Mouse (Mus musculus) kidney, postnatal 36 days (tissue): ENCODE results near the gene Fgfr2.

Experiments
- DNase-seq, 2 experiments: peaks; one replicate each; pipeline ENCODE4 v3.0.0; 2021 to 2022; ENCODE audit warnings: mixed read lengths in 2 of 2

Fgfr2 gene

DNA sequence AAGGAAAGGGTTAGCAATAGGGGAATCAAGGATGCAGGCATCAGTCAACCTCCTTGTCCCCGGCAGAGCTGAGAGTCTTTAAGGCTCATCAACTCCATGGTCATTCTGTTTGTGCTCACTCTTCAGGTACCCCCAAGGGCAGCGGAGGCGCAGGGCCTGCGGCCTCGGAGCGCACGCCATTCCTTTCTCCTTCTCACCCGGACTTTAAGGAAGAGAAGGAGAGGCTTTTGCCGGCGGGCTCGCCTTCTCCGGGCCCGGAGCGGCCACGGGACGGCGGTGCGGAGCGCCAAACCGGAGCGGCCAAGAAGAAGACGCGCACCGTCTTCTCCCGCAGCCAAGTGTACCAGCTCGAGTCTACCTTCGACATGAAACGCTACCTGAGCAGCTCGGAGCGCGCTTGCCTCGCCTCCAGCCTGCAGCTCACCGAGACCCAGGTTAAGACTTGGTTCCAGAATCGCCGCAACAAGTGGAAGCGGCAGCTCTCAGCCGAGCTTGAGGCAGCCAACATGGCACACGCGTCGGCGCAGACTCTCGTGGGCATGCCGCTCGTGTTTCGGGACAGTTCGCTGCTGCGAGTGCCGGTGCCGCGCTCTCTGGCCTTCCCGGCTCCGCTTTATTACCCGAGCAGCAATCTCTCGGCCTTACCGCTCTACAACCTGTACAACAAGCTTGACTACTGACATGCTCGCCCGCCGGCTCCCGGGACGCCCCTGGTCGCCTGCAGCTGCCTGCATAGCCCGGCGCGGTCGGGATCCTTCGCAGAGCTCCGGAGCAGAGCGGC is 1567.7 kb downstream of the Fgfr2 start:
- DNase-seq: peak in 1 of 2 experiments; percentile 40

DNA sequence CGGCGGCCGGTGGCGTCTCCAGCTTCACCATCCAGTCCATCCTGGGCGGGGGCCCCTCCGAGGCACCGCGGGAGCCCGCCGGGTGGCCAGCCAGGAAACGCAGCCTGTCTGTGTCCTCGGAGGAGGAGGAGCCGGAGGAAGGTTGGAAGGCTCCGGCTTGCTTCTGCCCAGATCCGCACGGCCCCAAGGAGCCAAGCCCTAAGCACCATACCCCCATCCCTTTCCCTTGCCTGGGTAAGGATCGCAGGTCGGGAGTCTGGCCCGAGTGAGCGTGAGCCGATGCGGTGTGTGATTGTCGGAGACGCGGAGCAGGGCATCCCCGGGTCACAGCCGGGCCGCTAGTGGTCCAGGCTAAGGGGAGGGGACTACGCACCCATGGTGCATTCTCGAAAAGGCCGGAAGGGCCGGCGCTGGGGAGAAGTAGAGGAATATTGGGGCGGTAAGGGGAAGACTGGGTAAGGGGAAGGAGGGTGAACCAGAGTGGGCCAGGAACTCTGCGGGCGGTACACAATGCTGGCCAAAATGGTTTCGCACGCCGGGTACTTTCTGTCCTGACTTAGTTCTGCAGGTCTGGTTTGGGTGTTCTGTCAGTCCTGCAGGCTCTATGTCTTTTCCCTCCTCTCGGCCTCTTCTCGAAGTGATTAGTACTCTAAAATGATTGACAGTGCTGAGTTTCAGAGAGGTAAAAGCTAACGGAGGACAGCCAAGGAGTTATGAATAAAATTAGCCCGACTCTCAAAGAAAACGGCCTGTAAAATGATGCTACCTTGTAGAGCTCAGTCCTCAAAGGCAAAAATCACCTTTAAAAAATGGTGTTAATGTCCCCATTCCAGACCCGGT is 1568.6 kb downstream of the Fgfr2 start:
- peak in 1 of 2 experiments; percentile 25 for DNase-seq

- DNase-seq: peak; percentile 26 to 66
Measured at GRCm38 (mm10) chr7:131553771-131554175, 1569.4 kb downstream of the Fgfr2 start.

DNA sequence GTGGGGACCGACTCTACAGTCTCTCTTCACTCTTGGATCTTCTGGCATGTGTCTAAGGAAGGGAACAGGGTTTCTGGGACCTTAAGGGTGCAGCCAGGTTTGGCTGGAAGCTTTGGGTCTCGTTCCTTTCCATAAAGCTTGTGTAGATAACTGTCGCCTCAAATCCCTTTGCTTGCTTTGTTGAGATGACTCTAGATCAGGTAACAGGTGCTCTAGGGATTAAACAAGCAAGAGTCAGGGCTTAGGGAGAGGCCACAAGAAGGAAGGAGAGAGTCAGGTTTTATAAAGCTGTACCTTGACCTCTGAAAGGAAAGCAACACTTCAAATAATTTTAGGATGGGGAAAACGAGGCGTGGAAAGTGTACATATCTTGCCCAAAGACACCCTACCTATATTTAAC is 1570.4 kb downstream of the Fgfr2 start:
- DNase-seq: no peak

DNA sequence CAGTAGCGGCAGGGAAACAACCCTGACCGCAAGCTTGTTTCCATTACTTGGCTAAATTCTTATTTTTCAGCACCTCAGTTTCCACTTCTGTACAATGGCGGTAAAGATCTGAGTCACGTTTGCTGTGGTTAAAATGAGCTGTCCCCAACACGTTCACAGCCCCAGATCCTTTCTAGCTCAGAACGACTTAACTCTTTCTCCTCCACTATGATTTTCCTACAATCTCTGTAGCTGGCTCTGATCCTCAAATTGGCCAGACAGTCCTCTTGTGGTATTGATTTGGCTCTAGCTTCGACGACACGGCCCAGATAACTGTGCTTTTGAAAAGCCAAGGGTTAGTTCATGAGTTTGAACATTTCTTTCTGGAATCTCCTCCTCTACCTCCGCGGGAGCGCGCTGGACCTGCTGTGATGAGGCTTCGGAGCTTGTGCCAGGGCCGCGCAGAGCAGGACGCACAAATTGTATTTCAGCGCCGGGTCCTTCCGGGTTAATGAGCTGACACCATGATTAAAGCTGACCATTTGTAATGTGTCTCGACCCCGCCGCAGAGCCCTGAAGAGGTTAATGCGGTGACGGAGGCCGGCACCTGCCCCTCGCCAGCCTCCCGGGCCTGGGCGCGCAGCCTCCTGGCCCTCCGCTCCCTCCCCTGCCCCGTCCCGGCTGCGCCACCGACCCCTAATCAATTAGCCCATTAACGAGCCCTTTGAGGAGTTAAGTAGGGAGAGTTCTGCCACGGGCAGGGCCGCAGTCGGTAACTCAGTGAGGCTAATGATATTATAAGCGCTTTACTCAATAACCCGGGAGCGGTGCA is 1571.0 kb downstream of the Fgfr2 start:
- DNase-seq: no peak

DNA sequence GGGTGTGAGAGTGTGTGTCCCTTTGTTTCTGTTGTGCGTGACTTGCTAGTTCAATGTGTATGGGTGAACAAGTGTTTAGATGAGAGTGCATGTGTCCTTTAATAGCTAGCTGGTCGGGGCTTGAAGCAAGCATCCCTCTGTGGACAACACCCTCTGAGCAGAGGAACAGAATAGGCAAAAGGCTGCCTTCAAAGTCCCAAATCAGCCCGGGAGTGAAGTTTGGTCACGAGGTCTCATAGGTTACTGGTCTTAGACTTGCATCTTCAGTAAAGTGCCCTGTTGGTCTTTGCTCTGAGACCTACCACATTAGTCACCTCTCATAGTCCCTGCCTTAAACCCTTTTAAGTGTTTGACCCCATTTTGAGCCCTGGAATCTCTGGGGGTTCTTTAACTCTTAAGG is 1571.7 kb downstream of the Fgfr2 start:
- no peak for DNase-seq

DNA sequence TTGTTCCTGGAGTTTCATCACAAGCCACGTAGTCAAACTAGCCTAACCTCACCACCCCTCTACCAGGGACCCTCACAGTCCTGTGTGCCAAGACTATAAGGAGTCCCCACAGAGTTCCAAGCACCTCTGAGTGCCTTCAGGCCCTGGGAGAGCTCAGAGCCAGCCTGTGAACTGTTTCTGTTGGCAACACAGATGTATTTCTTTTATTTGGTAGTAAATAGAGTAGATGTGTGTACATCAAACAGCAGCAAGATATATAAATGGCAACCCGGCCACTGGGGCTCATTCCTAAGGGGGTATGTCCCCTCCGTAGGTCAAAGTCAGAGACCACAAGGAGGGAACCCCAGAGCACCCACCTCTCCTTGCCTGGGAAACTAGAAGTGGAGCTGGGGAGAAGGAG is 1574.7 kb downstream of the Fgfr2 start, which contains the start of gene Hmx2:
Gene Hmx2, plus strand, starts transcription at position 301 of the 400 bp plus-strand sequence.
- no peak for DNase-seq

DNA sequence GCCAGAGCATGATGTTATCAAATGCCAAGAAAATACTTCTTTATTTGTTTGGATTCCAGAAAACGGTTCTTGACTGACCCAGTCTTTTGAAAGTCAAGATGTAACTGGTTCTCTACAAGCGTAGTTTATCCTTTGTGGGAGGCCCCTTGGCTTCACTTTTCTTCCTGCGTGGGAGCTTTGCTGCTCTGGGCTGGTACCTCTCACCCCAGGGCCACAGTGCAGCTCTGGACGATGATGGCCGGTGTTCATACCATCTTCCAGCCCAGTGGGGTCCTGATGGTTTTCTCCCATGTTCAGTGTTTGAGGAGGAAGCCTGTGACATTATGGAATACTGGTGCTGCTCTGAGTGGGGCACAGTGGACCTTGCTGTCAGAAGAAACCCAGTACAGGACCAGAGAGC is 1575.7 kb downstream of the Fgfr2 start:
- no peak for DNase-seq

DNA sequence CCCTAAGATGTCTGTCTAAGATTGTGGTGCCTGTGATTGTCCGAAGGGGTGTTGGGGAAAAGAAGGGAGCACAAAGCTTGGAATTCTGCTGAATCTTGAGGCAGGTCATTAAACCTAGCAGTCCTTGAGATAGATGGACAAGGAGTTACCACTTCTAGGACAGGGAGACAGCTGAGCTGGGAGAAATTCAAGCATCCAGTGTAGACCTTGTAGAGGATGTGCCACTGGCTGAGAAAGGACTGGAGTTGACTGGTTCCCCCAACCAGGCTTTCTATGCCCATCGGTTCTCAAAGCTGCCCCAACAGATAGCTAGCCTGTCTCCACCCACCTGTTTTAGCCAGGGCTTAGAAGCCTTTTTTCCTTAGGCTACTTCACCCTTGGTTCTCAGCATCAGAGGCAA is 1576.7 kb downstream of the Fgfr2 start:
- DNase-seq: no peak

- no peak for DNase-seq
Measured at GRCm38 (mm10) chr7:131545701-131546385, 1577.3 kb downstream of the Fgfr2 start.

GRCm38 (mm10) chr7:131544871-131545270 is 1578.3 kb downstream of the Fgfr2 start:
- no peak for DNase-seq

GRCm38 (mm10) chr7:131543623-131544481 is 1579.3 kb downstream of the Fgfr2 start:
- peak in 1 of 2 experiments; percentile 23 for DNase-seq

- DNase-seq: no peak
Measured at GRCm38 (mm10) chr7:131542872-131543622, 1580.1 kb downstream of the Fgfr2 start.

DNA sequence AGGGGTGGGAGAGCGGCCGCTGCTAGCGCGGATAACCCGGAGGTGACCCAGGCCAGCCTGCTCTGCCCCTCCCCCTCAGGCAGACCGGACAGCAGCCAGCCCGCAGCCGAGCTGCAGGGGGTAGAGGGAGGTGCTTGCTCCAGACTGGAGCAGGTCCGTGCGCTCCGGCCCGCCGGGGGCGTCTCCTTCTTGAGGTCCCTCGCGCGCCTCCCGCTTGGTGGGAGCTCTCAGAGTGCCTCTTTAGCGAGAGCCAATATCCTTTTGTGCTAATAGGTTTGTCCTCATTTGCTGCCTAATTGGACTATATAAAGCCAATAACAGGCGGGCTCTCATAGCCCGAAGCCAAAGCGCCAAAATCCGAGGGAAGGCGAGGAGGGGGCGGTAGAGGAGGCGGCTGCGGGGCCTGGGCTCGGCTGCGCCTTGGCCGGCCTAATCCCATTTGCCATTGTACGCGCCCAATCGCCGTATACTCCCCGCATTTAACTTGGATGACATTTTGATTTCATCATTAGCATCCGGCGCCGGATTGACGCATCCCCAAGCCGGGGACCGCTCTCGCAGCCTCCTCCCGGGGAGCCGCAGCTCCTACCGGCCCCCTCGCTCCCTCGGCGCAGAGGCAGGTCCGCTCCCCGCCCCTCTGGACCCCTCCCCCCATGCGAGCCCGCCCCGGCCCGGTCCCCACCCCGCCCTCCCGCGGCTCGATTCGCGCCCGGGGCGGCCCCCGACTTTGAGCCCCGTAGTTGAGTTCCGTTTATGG is 1580.9 kb downstream of the Fgfr2 start, which contains the start of gene Hmx3:
Gene Hmx3, plus strand, starts transcription at position 753 of the 757 bp plus-strand sequence.
- peak in 1 of 2 experiments; percentile 24 for DNase-seq

DNA sequence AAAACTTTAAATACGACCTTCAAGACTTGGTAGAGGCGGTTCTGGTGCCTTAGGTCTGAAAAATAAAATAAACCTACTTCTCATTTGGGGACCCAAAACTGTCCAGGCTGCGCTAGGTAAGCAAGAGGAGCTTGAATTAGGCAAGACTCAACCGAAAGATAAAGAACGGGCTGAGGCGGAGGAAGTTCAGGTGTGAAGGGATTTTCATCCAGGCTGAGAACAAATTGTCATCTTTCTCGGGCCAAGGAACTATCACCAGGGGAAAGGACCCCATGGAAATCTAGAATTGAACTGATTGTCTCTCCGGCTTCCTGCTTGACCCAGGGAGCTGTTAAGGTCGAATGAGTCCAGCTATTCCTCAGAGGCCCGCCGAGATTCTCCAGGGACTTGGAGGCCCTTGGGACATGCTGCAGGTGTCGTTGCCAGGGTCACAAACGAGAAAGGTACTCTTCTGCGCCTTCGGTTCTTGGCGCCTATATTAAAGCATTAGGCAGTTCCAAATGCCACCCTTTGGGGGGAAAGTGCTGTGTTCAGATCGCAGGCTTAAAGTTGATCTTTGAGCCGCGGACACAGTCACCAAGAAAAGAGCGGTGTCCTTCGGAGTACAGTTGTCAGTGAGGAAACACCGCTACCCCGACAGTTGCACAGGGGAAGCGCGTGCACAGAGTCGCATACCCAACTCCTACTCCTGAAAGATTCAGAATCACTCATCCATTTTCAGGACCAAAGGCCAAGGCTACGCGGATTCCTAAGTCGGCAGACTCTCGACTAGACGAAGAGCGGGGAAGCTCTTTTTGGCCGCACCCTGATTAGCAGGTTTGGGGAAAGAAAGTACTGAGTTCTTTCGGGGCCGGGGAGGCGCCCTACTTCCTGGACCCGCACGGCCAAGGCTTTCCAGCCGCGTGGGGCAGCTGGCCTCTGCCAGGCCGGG is 1581.7 kb downstream of the Fgfr2 start:
- DNase-seq: peak in 1 of 2 experiments; percentile 22

- peak; percentile 85 to 94 for DNase-seq
Measured at GRCm38 (mm10) chr7:131539979-131540378, 1583.2 kb downstream of the Fgfr2 start.

DNA sequence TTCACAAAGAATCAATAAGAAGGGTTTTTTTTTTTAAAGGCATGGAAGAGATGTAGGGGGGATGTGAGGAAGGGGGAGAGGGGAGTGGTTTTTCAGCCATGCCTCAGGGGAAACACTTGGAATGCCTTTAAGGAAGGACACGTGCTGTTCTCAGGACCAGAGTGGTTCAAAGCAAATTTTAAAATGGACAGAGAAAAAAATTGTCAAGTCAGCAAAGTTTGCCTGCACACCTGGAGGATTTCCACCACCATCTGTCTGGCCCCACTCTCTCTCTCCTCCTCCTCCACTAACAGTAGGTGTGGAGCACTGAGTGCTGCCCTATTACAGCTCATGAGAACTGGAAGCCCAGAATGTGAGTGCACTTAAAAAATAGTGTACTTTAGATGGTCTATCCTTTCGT is 1619.4 kb downstream of the Fgfr2 start:
- no peak for DNase-seq

- DNase-seq: no peak
Measured at GRCm38 (mm10) chr7:131478403-131478802, 1644.7 kb downstream of the Fgfr2 start.
